Mouse (Mus musculus): ENCODE measurements around the gene Tamm41.

Tamm41 gene

GRCm38 (mm10) chr6:114970895-114971294 is 66.8 kb downstream of the Tamm41 start:
- DNase-seq: no peak

DNA sequence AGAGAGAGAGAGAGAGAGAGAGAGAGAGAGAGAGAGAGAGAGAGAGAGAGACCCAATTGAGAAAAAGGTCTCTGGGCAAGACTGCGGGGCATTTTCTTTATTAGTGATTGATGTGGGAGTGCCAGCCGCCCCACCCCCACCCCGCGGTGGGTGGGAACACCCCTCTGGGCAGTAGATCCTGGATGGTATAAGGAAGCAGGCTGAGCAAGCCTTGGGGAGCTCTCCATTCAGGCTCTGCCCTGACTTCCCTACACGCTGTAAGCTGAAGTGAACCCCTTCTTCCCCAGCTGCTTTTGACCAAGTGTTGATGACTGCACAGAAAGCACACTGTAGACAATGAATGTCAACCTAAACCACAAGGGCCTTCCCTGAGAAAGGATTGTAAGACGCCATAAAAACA is 67.3 kb downstream of the Tamm41 start:
- DNase-seq: no peak

- peak; percentile 84 to 88 for DNase-seq
Measured at GRCm38 (mm10) chr6:114969213-114970120, 68.2 kb downstream of the Tamm41 start, which contains the start of gene Vgll4. Gene Vgll4 (minus strand): TSS chr6:114969994.

- peak; percentile 95 to 97 for DNase-seq
Measured at GRCm38 (mm10) chr6:114968361-114969212, 69.1 kb downstream of the Tamm41 start.

DNA sequence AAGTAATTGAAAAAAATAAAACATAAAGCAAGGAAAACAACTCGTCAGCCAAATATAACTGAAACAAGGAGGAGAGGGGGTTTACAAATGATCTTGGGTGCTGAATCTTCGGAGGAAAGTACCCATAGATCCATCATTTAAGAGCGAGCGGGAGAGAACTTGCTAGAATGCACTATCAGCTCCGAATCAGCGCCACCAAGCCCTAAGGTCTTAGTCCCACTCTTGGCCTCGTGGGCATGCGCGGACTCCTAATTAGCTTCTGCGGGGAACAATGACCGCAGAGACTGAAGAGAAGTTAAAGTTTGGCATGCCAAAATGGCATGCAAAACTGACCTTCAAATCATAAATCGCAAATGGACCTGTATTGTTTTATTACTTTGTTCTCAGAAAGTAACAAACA is 70.1 kb downstream of the Tamm41 start:
- no peak for DNase-seq

GRCm38 (mm10) chr6:114966396-114967154 is 71.1 kb downstream of the Tamm41 start:
- no peak for DNase-seq

- DNase-seq: no peak
Measured at GRCm38 (mm10) chr6:114965802-114966201, 71.9 kb downstream of the Tamm41 start.

- DNase-seq: peak in 1 of 2 experiments; percentile 17
Measured at GRCm38 (mm10) chr6:114965396-114965795, 72.3 kb downstream of the Tamm41 start.

- no peak for DNase-seq
Measured at GRCm38 (mm10) chr6:114964235-114964634, 73.4 kb downstream of the Tamm41 start.

GRCm38 (mm10) chr6:114963636-114964035 is 74.0 kb downstream of the Tamm41 start:
- DNase-seq: no peak

DNA sequence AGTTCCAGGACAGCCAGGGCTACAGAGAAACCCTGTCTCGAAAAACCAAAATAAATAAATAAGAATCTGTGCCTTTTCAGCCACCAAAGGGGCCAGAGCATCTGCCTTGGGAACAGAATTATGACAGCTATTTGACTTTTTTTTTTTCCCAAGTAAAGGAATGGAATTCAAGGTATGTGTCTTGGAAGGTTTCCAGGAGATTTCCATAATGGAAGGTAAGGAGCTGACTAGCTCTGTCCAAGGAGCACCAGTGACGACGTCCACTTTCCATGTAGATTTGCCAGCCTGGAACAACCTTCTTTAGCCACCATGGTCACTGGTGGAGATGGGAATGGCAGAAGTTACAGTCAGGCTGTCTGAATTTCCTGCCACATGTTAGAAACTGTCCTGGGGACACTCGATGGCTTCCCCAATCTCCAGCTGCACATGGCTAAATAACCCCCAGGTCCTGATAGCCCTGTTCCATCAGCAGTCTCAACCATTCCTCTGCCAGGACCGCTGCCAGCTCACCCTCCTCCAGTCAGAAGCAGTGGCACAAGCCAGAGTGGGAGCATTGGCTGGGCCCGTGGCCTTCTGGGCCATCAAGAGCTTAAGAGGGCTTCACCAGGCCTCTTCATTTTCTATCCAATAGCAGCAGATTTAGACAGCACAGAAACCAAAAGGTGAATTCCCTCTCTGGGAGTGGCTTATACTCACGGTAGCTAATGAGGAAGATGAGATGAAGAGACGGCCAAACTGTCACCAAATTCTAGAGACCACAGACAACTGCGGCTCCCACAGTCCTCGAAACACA is 76.2 kb downstream of the Tamm41 start:
- DNase-seq: peak; percentile 56 to 74

DNA sequence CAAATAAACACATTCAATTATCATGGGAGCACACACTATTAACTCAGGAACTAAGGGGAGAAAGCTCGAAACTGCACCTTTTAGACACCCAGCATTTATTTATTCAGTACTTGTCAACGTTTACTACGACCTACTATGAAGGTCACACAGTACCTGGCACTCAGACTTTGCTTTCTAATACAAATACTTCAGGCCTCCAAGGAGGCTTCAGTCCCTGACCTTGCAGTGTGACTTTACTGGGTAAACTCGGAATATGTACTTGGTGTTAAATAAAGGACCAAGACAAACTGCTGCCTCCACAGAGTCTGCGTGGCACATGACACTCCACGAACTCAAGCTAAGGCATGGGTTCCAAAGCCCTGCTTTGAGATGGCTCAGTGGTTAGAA is 78.7 kb downstream of the Tamm41 start:
- peak; percentile 41 to 67 for DNase-seq

GRCm38 (mm10) chr6:114958249-114959011 is 79.2 kb downstream of the Tamm41 start:
- no peak for DNase-seq

GRCm38 (mm10) chr6:114957756-114958155 is 79.9 kb downstream of the Tamm41 start:
- DNase-seq: no peak

- no peak for DNase-seq
Measured at GRCm38 (mm10) chr6:114954496-114954895, 83.2 kb downstream of the Tamm41 start.
